Mouse (Mus musculus): ENCODE results near the gene Neu2. TPM values are rescaled to one million over a fixed set of nuclear protein-coding genes. Genes with fewer than 3 reads are reported as not detected.
"Not testable (repeated sequence)": the region's sequence is repeated elsewhere in the genome, so short reads cannot be mapped to it uniquely, and the experiment has no call there.

Gene Neu2
- 1.1 TPM for polyA plus RNA-seq (2021)

DNA sequence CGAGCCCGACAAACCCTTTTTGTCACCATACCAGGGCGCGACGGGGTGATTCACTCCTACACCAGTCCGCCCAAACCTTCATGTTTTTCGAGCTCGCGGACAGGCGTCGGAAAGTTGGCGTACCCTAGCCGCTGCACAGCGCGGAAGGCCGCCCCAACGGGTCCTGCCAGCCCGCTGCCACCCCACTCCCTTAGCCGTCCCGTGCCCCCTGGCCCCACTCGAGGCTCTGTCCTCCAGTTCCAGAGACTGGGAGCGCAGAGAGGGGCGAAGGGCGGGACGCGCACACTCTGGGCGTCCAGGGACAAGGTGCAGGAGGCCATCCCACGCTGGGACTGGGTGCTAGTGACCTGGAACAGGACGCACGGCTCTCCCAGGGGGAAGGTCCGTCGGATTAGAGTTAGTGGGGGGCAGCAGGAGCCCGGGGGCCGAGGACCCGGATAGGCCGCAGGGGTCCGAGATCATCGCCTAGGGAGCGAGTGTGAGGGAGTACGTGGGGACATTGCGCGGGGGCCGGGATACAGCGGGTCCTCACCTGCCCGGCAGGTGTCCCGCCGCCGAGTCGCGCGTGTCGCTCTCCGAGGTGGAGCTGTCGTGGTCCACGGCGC lies at the start of gene Neu2:
Neu2 (plus strand) TSS at position 329 of the 605 bp plus-strand sequence.
- CTCF ChIA-PET, result interaction anchor here (0.7 kb wide), 1 partner anchor 12 kb away, joined by 3 read pairs; no protein-coding TSS in a partner anchor
- H3K27me3 ChIP-seq, result no peaks in the 10 kb centered on the region
- DNase-seq (ENCODE audit: low read depth, low spot score), result no peak
- POLR2A ChIA-PET, result interaction anchor here (1.0 to 1.2 kb wide), 2 partner anchors 140 to 244 kb away, joined by 3 read pairs; no protein-coding TSS in a partner anchor
- ATAC-seq, result peak; percentile 31
- in situ Hi-C loops (cut with MboI; ENCODE audit: low pct_unique_long_range_greater_than_20kb), result no loop called here
- no peak for TF ChIP-seq CTCF (IDR thresholded peaks at IDR 0.05)

DNA sequence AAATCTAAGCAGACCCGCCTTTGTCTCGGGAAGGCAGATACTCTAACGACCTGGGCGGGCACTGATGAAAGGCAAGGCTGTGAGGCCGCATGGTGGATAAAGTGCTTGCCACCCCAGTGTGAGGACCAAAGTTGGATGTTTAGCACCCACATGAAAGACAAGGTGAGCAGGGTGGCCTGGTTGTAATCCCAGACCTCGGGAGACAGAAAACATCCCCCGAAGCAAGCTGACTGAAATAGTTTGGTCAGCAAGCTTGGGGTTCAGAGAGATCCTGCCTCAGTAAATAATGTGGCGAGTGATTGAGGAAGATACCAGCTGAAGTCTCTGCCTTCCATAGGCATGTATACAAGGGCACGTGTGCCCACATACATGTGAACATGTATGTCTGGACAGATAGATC lies 42.2 kb upstream of the Neu2 start:
- POLR2A ChIA-PET, result no interaction called here
- no peaks in the 10 kb centered on the region for H3K27me3 ChIP-seq
- CTCF ChIA-PET, result interaction anchor here (1.3 kb wide), 1 partner anchor 74 kb away, joined by 3 read pairs; no protein-coding TSS in a partner anchor
- in situ Hi-C loops (cut with MboI; ENCODE audit: low pct_unique_long_range_greater_than_20kb), result no loop called here
- DNase-seq (ENCODE audit: low read depth, low spot score), result no peak
- no peak for TF ChIP-seq CTCF (IDR thresholded peaks at IDR 0.05)
- ATAC-seq, result no peak

DNA sequence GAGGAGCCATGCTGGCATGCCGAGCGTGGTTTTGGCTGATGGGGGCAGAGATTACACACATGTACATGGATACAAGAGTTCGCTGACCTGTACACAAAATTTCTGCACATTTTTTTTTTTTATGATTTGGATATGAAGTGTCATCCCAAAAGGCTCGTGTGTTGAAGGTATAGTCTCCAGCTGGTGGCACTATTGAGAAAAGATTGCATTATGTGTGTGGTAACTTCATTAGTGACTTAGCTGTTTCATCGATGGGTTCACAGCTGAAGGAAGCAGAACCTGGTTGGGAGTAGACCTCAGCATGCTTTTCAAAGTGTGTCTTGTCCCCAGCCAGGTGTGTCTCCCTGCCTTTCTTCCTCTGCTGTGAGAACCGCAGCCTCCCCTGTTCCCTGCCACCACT lies 41.4 kb upstream of the Neu2 start:
- POLR2A ChIA-PET, result interaction anchor here (0.7 kb wide), 1 partner anchor 31 kb away, joined by 3 read pairs; no protein-coding TSS in a partner anchor
- no peak for TF ChIP-seq CTCF (IDR thresholded peaks at IDR 0.05)
- ATAC-seq (no peak), DNase-seq (ENCODE audit: low read depth, low spot score) (no peak)
- H3K27me3 ChIP-seq, result no peaks in the 10 kb centered on the region
- CTCF ChIA-PET, result interaction anchor here (0.6 to 1.9 kb wide), 7 partner anchors 9 to 254 kb away, joined by 3 to 10 read pairs (median 3); no protein-coding TSS in a partner anchor
- in situ Hi-C loops (cut with MboI; ENCODE audit: low pct_unique_long_range_greater_than_20kb), result no loop called here

DNA sequence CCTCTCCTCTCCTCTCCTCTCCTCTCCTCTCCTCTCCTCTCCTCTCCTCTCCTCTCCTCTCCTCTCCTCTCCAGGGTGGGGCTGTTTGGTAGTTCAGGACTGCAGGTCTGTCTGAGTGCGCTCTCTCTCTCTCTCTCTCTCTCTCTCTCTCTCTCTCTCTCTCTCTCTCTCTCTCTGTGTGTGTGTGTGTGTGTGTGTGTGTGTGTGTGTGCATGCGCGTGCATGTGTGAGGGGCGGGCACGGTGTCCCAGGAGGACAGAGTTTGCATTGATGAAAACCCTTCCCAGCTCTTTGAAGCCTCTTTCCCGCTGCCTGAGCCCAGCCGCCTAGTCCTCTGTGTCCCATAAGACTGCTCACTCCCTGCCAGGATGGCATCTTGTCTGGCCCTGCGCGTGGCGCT lies 39.7 kb upstream of the Neu2 start, which contains the start of gene Snorc:
Snorc (plus strand) TSS at position 301 of the 400 bp plus-strand sequence.
- H3K27me3 ChIP-seq; in situ Hi-C loops (cut with MboI; ENCODE audit: low pct_unique_long_range_greater_than_20kb); POLR2A ChIA-PET; ATAC-seq; DNase-seq (ENCODE audit: low read depth, low spot score): not testable (repeated sequence)
- CTCF ChIA-PET, result interaction anchor here (1.9 kb wide), 1 partner anchor 251 kb away, joined by 4 read pairs; no protein-coding TSS in a partner anchor

DNA sequence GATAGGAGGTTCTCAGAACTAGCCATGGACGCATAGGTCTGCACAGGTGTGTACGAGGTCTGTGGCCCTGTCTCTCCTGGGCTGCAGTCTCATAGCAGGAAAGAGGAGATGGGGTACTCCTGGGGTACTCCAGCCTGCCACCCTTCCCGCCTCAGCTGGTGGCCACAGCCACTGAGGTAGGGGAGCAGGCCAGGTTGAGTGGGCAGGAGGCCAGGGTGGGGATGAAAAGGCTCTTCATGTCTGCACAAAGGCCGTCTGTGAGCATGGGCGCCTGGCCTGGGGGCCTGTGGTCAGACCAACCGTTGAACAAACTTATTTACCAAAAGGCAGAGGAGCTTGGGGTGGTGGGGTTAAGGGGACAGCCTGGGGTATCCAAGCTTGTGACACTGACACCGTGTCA lies 37.8 kb upstream of the Neu2 start:
- no peak for DNase-seq (ENCODE audit: low read depth, low spot score)
- ChIA-PET CTCF (interaction anchor here (1.1 kb wide), 1 partner anchor 9 kb away, joined by 3 read pairs; no protein-coding TSS in a partner anchor), POLR2A (no interaction called here)
- no peak for TF ChIP-seq CTCF (IDR thresholded peaks at IDR 0.05)
- in situ Hi-C loops (cut with MboI; ENCODE audit: low pct_unique_long_range_greater_than_20kb), result no loop called here
- no peaks in the 10 kb centered on the region for H3K27me3 ChIP-seq
- ATAC-seq, result no peak

DNA sequence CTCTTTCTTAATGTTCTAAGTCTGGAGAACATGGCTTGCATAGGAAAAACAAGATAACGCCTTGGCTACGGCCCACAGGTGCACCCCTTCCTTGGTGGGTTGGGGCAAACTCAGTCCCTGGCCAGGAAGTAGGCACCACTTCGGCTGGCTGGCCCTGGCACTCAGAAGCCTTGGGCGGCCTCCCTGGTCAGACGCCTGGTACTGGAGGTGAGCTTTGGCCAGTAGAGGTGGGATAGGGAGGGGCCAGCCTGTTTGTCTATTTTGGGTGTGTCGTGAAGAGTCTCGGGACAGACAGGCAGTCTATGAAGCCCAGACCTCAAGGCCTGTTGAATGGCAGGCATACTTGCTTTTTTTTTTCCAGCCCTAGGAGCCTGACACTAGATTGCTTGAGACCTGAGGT lies 37.1 kb upstream of the Neu2 start:
- no peaks in the 10 kb centered on the region for H3K27me3 ChIP-seq
- DNase-seq (ENCODE audit: low read depth, low spot score) (no peak), ATAC-seq (no peak)
- in situ Hi-C loops (cut with MboI; ENCODE audit: low pct_unique_long_range_greater_than_20kb), result no loop called here
- ChIA-PET POLR2A (interaction anchor here (0.7 kb wide), 1 partner anchor 17 kb away, joined by 6 read pairs; no protein-coding TSS in a partner anchor), CTCF (no interaction called here)
- no peak for TF ChIP-seq CTCF (IDR thresholded peaks at IDR 0.05)

DNA sequence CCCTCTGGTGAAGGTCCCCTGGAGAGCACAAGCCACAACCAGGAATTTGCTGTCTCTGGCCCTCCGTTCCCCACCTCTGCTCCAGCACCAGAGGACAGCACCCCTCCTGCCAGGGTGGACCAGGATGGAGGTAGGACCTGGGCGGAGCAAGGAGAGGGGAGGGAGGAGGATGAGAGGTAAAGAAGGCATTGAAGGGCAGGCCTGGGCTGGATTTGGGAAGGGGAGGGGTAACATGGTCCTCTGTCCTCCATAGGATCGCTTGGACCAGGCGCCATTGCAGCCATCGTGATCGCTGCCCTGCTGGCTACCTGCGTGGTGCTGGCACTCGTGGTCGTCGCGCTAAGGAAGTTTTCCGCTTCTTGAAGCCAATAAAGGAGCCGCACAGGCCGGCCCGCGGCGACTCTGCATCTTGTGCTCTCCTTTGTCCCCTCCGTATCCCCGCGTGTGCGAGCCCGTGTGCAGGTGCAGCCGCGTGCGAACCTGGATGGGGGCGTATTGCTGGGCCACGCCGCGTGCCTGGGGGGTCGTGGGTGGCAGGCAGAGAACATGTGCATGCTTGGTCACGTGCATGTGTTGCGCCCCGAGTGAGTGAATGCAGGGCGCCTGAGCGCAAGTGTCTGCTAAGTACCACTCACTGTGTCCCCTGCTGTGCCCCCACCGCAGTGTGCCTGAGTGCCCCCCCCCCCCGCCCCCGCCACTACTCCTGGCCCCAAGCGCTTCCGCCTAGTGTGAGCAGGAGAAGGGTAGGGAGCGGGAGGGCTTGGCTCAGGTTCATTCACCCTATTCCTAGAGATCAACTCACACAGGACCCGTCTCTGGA lies 34.4 kb upstream of the Neu2 start:
- ChIA-PET POLR2A (no interaction called here), CTCF (no interaction called here)
- ATAC-seq (no peak), DNase-seq (ENCODE audit: low read depth, low spot score) (no peak)
- in situ Hi-C loops (cut with MboI; ENCODE audit: low pct_unique_long_range_greater_than_20kb), result no loop called here
- TF ChIP-seq CTCF (IDR thresholded peaks at IDR 0.05), result no peak
- H3K27me3 ChIP-seq, result no peaks in the 10 kb centered on the region

DNA sequence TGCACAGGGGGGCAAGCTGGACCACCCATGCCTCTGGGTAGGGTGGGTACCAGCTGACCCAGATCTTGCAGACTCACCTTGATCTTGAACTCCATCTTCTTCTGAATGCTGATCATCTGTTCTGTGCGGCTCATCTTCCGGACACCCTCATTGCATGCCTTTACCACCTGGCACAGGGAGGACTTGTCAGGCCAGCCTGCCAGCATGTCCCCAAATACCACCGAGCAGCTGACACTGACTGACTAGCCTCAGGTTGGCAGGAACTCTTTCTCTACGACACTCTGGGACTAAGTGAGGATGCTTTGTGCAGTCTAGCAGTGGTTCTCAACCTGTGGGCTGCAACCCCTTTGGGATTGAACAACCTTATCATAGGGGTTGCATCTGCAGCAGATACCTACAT lies 27.1 kb upstream of the Neu2 start:
- in situ Hi-C loops (cut with MboI; ENCODE audit: low pct_unique_long_range_greater_than_20kb), result no loop called here
- ATAC-seq (no peak), DNase-seq (ENCODE audit: low read depth, low spot score) (no peak)
- no peak for TF ChIP-seq CTCF (IDR thresholded peaks at IDR 0.05)
- H3K27me3 ChIP-seq, result no peaks in the 10 kb centered on the region
- POLR2A ChIA-PET, result interaction anchor here (0.6 kb wide), 1 partner anchor 1551 kb away, joined by 4 read pairs; no protein-coding TSS in a partner anchor
- CTCF ChIA-PET, result no interaction called here

DNA sequence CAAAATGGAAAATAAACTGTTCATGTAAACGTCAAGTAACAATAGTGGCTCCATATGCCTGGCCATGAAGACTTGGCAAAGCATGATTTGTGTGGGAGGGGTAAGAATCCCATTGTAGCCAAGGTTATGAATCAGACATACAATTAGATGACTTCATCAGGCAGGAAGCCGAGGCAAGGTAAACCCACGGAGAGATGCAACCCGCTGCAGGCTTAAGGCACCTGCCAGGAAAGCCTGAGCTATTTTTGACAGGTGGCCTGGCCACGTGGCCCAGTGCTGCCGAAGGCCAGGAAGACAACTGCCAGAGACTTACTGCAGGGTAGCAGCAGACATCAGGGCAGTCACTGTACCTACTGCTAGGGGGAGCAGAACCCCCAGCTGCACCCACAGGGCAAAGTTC lies 23.3 kb upstream of the Neu2 start:
- peak; percentile 51 for DNase-seq (ENCODE audit: low read depth, low spot score)
- TF ChIP-seq CTCF (IDR thresholded peaks at IDR 0.05), result no peak

DNA sequence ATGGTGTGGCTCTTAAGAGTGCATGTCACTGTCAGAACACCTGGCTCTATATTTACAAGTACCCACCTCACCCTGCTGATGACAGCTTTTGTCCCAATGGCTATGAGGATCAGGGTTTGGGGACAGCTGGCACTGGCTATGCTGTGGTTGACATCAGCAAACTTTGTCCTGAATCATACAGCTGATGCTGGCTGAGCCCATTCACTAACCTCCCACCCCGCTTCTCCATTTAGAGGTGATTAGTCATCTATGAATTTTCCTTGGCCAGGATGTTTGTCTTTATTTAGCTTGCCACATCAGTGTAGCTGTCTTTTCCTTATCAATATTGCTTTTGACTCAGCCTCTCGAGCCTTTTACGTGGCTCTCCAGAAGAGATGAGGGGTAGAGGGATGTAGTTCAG lies 17.4 kb upstream of the Neu2 start:
- CTCF ChIA-PET, result no interaction called here
- in situ Hi-C loops (cut with MboI; ENCODE audit: low pct_unique_long_range_greater_than_20kb), result no loop called here
- no peak for DNase-seq (ENCODE audit: low read depth, low spot score)
- no peaks in the 10 kb centered on the region for H3K27me3 ChIP-seq
- POLR2A ChIA-PET, result interaction anchor here (0.6 kb wide), 1 partner anchor 57 kb away, joined by 3 read pairs; no protein-coding TSS in a partner anchor
- no peak for TF ChIP-seq CTCF (IDR thresholded peaks at IDR 0.05)
- ATAC-seq, result no peak

More for the DNA sequence above, 23.3 kb upstream of the Neu2 start:
- H3K27me3 ChIP-seq, result no peaks in the 10 kb centered on the region
- ChIA-PET POLR2A (no interaction called here), CTCF (interaction anchor here (1.0 kb wide), 1 partner anchor 269 kb away, joined by 4 read pairs; the partner anchor contains the start of gene Atg16l1)
- peak; percentile 35 for ATAC-seq
- in situ Hi-C loops (cut with MboI; ENCODE audit: low pct_unique_long_range_greater_than_20kb), result no loop called here

DNA sequence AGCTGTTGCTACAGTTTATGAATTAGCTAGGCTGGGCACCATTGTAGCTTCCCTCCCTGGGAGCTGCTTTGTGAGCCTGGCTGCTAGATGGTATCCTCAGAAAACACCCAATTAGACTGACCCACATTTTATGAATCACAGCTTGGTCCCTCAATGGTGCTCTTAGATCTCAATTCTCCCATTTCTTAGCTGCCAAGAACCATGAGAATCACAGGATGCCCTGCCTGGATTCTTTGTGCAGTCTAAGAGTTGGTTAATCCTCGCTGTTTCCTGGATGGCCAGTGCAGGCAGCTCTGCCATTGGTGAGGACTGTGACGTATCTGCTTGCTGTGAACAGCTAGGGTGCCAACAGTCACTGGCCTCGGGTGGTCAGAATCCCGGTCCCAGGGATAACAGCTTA lies 16.1 kb upstream of the Neu2 start:
- TF ChIP-seq CTCF (IDR thresholded peaks at IDR 0.05), result no peak
- no peak for ATAC-seq
- in situ Hi-C loops (cut with MboI; ENCODE audit: low pct_unique_long_range_greater_than_20kb), result no loop called here
- ChIA-PET CTCF (no interaction called here), POLR2A (interaction anchor here (0.6 kb wide), 1 partner anchor 262 kb away, joined by 7 read pairs; the partner anchor contains the start of gene Atg16l1)
- H3K27me3 ChIP-seq, result no peaks in the 10 kb centered on the region
- DNase-seq (ENCODE audit: low read depth, low spot score), result no peak

Measured in Patski (cell line).